Mouse (Mus musculus) lung, postnatal 0 days (tissue): ENCODE measurements around the gene Apoa5.

Experiments
- CTCF ChIP-seq: IDR thresholded peaks from 2 replicates; pipeline ENCODE4 v1.5.1; 2016; ENCODE audit warnings: antibody characterized with exemption, mild to moderate bottlenecking
- EP300 ChIP-seq: IDR thresholded peaks from 2 replicates; pipeline ENCODE4 v1.6.1; 2016; ENCODE audit warnings: antibody characterized with exemption, mild to moderate bottlenecking, control low read depth

DNA sequence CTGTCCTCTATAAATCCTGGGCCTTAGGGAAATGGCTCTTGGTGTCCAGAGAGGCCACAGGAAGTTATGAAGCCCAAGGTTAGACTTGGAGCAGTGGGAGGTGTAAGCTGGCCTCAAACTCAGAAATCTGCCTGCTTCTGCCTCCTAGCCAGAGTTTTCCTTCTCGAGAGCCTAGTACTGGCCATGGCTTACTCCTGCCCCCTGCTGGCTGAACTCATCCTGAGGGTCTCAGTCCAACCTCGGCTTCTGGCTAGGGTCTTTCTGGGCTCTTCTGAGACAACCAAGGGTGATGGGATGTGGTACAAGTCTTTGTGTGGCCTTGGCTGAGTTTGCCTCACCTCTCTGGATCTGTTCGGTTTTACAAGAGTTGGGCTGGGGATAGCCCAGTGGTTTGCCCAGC is 49.5 kb downstream of the Apoa5 start:
- TF ChIP-seq CTCF: no peak
- TF ChIP-seq EP300: no peak
